ENCODE assay signal across 8 mouse cellular contexts in genomic region chr11:106036548-106037417, GRCm38 (mm10). TPM values are rescaled to one million over a fixed set of nuclear protein-coding genes. Genes with fewer than 3 reads are reported as not detected.
DNase-seq lines count a peak whose midpoint lies in the region; ATAC-seq lines count a peak whose summit lies in the region.

TSS of gene Dcaf7 (plus strand) at chr11:106036872.

- H3K79me2 ChIP-seq in macrophage (ENCODE audit: inconsistent target), result peaks cover 49% of the 10 kb centered on the region

- H3K36me3 ChIP-seq in hindbrain, embryonic 16.5 days (ENCODE audit: control insufficient read depth, insufficient read depth, low read length), result no peaks in the 10 kb centered on the region
- no peaks in the 10 kb centered on the region for H3K36me3 ChIP-seq in macrophage (ENCODE audit: inconsistent target)

- peaks cover 28% of the 10 kb centered on the region for H3K4me1 ChIP-seq in hindbrain, embryonic 16.5 days (ENCODE audit: control insufficient read depth, insufficient read depth, low read depth, low read length)

- peak within 1 kb of the TSS; percentile 89 for H3K4me3 ChIP-seq in hindbrain, embryonic 16.5 days (ENCODE audit: low read length)
- peak within 1 kb of the TSS; percentile 88 for H3K4me3 ChIP-seq in macrophage (ENCODE audit: inconsistent target)

- H3K27ac ChIP-seq in hindbrain, embryonic 16.5 days (ENCODE audit: low read depth, low read length), result peak within 1 kb of the TSS; percentile 96
- H3K27ac ChIP-seq in macrophage, result peak within 1 kb of the TSS; percentile 12; the same call in 1 of the 2 replicates

- H3K9ac ChIP-seq in hindbrain, embryonic 16.5 days (ENCODE audit: low read depth, low read length), result peak within 1 kb of the TSS; percentile 92

- no peaks in the 10 kb centered on the region for H3K9me3 ChIP-seq in hindbrain, embryonic 16.5 days (ENCODE audit: control insufficient read depth, low read length)

- H3K4me2 ChIP-seq in hindbrain, embryonic 16.5 days (ENCODE audit: low read length), result peak within 1 kb of the TSS; percentile 63

- ATAC-seq in hindbrain, embryonic 16.5 days, result peak; percentile 98

- peak; percentile 97 for DNase-seq in WW6 (ENCODE audit: low read depth, low spot score)
- peak; percentile 96 to 98 for DNase-seq in cerebellum, postnatal 4 days (ENCODE audit: low spot score in 2 of 2)
- DNase-seq in gastrocnemius, adult 18-20 months (ENCODE audit: low spot score), result peak; percentile 98
- peak; percentile 97 to 98 for DNase-seq in left cerebral cortex, adult 18-20 months (ENCODE audit: low spot score in 2 of 2)
- peak; percentile 98 for DNase-seq in right cerebral cortex, adult 18-20 months
- peak; percentile 74 for DNase-seq in urinary bladder, postnatal 10 days (ENCODE audit: low spot score)

- no peaks in the 10 kb centered on the region for H3K27me3 ChIP-seq in hindbrain, embryonic 16.5 days (replicated peaks; ENCODE audit: control insufficient read depth, insufficient read depth, low read length)

- WGBS in hindbrain, embryonic 16.5 days, result 0% methylated on average over 66 of the region's 66 CpGs
- under 1% methylated on average over 66 of the region's 66 CpGs for WGBS in macrophage (ENCODE audit: missing documents)

RNA-seq across cellular contexts. Expression of gene Dcaf7, which starts in this region (rescaled TPM):
- total RNA-seq in gastrocnemius, adult 18-20 months (2021), result 10 to 100 TPM; 24.8 to 25.9 TPM
- 152 and 179 TPM in 2 replicates for polyA plus RNA-seq in hindbrain, embryonic 16.5 days (2015; fragmentation: Nextera tagmentation; extraction: Ambion mirVana)
- total RNA-seq in left cerebral cortex, adult 18-20 months (2021), result 100 to 1,000 TPM; 128 to 138 TPM
- total RNA-seq in macrophage (2018; cell fraction: chromatin; rRNA removed), result 10 to 100 TPM in 25 of 26 experiments, 1 to 10 TPM in 1; 9.8 to 41.9 (median 24.5) TPM
- total RNA-seq in macrophage (2018; cell fraction: cytosol; rRNA removed), result 10 to 100 TPM; 48.4 to 85.7 (median 63.7) TPM
- total RNA-seq in macrophage (2018; cell fraction: nucleus; rRNA removed), result 10 to 100 TPM; 27.4 to 89.8 (median 55.4) TPM
- polyA plus RNA-seq in macrophage (2018), result 33.8 to 64.7 TPM (median 48.5 TPM) in 3 replicates

Comparison
In these comparisons a context has a peak if more than half of its experiments do, and no peak if none do; other contexts are left out.
1. Peak in every context shown above with its lines: DNase-seq, ATAC-seq, H3K4me3 ChIP-seq and H3K27ac ChIP-seq.
2. RNA of gene Dcaf7 (total RNA-seq): 128 to 138 TPM in left cerebral cortex, adult 18-20 months; 24.8 to 25.9 TPM in gastrocnemius, adult 18-20 months; every median in the first group is over 4 times any median in the second.